Mouse (Mus musculus): Measurements from ENCODE around the gene Ddx18. TPM values are rescaled to one million over a fixed set of nuclear protein-coding genes. Genes with fewer than 3 reads are reported as not detected.

Ddx18 gene
- polyA plus RNA-seq (2015; fragmentation: Nextera tagmentation; extraction: Ambion mirVana), result 55.9 and 65.9 TPM in 2 replicates

DNA sequence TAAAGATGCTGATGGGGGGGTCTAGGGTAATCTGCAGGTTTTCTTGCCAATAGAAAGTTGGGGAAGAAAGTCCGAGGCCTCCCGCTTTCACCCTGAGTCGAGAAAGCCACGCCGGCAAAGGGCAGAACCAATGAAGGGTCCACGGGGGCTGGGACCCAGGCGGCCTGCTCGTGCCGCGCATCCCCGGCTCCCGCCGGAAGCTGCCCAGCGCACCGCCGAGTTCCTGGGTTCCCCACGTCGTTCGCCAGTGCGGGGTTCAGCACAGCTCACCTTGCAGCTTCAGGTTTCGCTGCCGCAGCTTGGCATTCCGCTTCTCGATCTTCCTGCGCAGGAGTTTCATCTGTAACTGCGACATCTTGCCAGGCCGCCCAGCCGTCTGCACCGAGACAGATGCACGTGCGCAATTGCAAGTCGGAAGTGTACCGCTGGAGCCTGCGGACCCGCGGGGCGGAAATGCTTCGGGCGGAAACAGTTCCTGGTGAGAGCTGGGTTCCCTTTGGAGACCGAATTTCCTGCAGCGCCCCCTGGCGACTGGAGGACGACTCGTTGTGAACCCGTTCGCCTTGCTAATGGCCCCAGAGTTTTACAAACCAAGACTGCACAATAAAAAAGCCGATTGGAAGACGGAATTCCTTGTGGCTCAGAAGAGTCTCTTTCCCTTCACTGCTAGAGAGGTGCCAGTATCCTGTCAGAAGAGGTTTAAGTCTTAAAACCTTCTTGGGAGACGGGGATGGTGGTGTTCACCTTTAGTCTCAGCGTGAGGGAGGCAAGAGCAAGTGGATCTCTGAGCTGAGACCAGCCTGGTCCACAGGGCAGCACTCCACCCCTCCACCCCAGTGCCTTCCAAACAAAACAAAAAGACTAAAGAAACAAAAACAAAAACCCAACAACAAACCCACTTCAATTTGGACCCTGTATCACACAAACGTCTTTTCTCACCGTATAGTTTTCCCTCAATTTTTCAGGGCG is at the start of gene Ddx18:
Gene Ddx18, minus strand, starts transcription at position 469 of the 969 bp plus-strand sequence.
- H3K27me3 ChIP-seq (ENCODE audit: insufficient read depth, low read length), result no peaks in the 10 kb centered on the region
- H3K9ac ChIP-seq (replicated peaks; ENCODE audit: low read length), result peak within 1 kb of the TSS; percentile 80
- peak within 1 kb of the TSS; percentile 91 for H3K4me3 ChIP-seq (ENCODE audit: low read length)
- H3K4me2 ChIP-seq (replicated peaks; ENCODE audit: low read depth, low read length), result peak within 1 kb of the TSS; percentile 79
- peaks cover 24% of the 10 kb centered on the region for H3K36me3 ChIP-seq (ENCODE audit: insufficient read depth, low read length)
- WGBS, result 6% methylated on average over 53 of the region's 53 CpGs
- ATAC-seq (ENCODE audit: low FRiP score, low TSS enrichment), result peak; percentile 98
- H3K9me3 ChIP-seq (ENCODE audit: low read length), result no peaks in the 10 kb centered on the region
- H3K4me1 ChIP-seq (ENCODE audit: insufficient read depth, low read length), result peaks cover 8% of the 10 kb centered on the region
- peak within 1 kb of the TSS; percentile 54; the same call in 1 of the 2 replicates for H3K27ac ChIP-seq (ENCODE audit: low read length)

DNA sequence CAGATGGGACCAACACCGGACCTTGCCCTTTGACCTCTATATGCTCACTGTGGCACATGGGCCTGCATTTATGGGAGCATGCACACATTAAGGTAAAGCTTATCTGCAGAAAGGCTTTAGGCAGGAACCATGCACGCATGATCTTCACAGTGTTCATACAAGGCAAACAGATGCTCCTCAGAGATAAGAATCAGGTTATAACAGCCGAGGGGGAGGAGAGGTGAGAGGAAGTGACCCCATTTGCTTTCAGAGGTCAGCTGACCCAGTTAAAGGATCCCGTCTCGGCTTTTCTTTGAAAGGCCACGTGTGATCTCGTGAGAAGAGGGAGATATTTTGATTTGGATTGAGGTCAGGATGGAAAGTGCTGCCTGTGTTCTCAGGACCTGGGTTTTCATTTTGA is 40.2 kb upstream of the Ddx18 start:
- H3K9ac ChIP-seq (replicated peaks; ENCODE audit: low read length), result no peak overlapping the region
- H3K4me1 ChIP-seq (ENCODE audit: insufficient read depth, low read length), result no peaks in the 10 kb centered on the region
- no peaks in the 10 kb centered on the region for H3K9me3 ChIP-seq (ENCODE audit: low read length)
- no peak overlapping the region for H3K27ac ChIP-seq (ENCODE audit: low read length)
- H3K4me3 ChIP-seq (ENCODE audit: low read length), result no peak overlapping the region
- H3K36me3 ChIP-seq (ENCODE audit: insufficient read depth, low read length), result no peaks in the 10 kb centered on the region
- H3K27me3 ChIP-seq (ENCODE audit: insufficient read depth, low read length), result no peaks in the 10 kb centered on the region
- no peak overlapping the region for H3K4me2 ChIP-seq (replicated peaks; ENCODE audit: low read depth, low read length)
- ATAC-seq (ENCODE audit: low FRiP score, low TSS enrichment), result no peak
- WGBS, result 21% methylated on average over 7 of the region's 7 CpGs

DNA sequence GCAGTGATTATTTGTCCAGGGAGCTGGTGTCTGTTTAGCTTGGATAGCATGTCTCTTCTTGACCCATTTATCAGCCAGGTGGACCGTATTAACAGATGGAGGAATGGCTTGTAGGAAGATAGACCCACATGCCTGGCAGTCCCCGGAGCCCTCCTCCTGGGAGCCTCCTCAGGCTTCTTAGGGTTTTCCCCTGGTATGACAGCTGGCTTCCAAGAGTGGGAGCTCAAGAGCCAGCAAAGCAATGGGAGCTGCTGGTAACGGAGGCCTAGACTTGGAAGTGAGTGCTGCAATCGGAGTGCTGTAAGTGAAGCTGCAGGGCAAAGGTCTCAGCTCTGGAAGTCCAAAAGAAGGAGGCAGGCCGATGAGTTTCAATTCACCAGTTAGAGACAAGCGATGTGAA is 37.3 kb upstream of the Ddx18 start:
- Histone ChIP-seq H3K27ac (ENCODE audit: low read length) (no peak overlapping the region), H3K4me3 (ENCODE audit: low read length) (no peak overlapping the region), H3K4me2 (replicated peaks; ENCODE audit: low read depth, low read length) (no peak overlapping the region), H3K4me1 (ENCODE audit: insufficient read depth, low read length) (peaks cover 5% of the 10 kb centered on the region; the same call in 1 of the 2 replicates), H3K9ac (replicated peaks; ENCODE audit: low read length) (no peak overlapping the region), H3K36me3 (ENCODE audit: insufficient read depth, low read length) (no peaks in the 10 kb centered on the region), H3K9me3 (ENCODE audit: low read length) (no peaks in the 10 kb centered on the region), H3K27me3 (ENCODE audit: insufficient read depth, low read length) (no peaks in the 10 kb centered on the region)
- 16% methylated on average over 6 of the region's 6 CpGs for WGBS
- peak; percentile 46; the same call in 1 of the 2 replicates for ATAC-seq (ENCODE audit: low FRiP score, low TSS enrichment)

DNA sequence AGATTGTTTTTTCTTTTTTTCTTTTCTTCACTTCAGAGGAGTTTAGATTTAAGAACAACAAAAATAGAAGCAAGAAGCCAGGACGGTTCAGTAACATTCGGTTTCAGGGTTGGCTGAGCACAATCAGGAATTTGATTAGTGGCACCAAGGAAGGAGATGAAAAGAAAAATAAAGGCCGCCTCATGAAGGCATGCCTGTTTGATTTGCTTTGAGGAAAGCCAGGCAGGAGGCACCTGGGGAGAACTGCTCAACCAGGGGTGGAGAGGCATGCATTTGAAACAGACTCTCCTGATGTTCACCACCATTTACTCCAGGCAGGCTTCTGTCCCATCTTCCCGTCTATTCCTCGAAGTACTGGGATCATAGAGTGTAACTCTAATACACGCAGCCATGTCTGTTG is 34.1 kb upstream of the Ddx18 start:
- Histone ChIP-seq H3K4me3 (ENCODE audit: low read length) (no peak overlapping the region), H3K4me1 (ENCODE audit: insufficient read depth, low read length) (peaks cover 5% of the 10 kb centered on the region; the same call in 1 of the 2 replicates), H3K27ac (ENCODE audit: low read length) (no peak overlapping the region), H3K36me3 (ENCODE audit: insufficient read depth, low read length) (no peaks in the 10 kb centered on the region), H3K27me3 (ENCODE audit: insufficient read depth, low read length) (no peaks in the 10 kb centered on the region), H3K4me2 (replicated peaks; ENCODE audit: low read depth, low read length) (no peak overlapping the region), H3K9ac (replicated peaks; ENCODE audit: low read length) (no peak overlapping the region), H3K9me3 (ENCODE audit: low read length) (no peaks in the 10 kb centered on the region)
- WGBS, result 41% methylated on average over 6 of the region's 6 CpGs
- ATAC-seq (ENCODE audit: low FRiP score, low TSS enrichment), result peak; percentile 76

DNA sequence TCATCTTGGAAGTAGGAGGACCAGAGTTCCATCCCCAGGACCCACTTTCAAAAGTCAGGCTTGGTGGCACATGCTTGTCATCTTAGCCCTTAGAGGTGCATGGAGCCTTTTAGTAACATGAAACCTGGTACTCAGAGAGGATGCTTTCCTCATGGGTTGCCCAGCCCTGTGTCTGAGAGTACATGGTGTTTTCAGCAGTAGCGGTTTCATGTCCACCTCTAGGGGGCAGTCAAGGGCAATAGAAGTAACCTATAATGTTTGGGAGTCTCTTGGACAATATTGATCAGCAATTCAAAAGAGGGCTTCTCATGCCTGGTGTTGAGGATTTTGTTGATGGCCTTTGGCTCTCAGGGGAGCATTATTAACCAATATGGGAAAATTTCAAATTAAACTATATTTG is 33.3 kb upstream of the Ddx18 start:
- Histone ChIP-seq H3K36me3 (ENCODE audit: insufficient read depth, low read length) (no peaks in the 10 kb centered on the region), H3K27ac (ENCODE audit: low read length) (no peak overlapping the region), H3K9me3 (ENCODE audit: low read length) (no peaks in the 10 kb centered on the region), H3K4me1 (ENCODE audit: insufficient read depth, low read length) (peaks cover 5% of the 10 kb centered on the region; the same call in 1 of the 2 replicates), H3K9ac (replicated peaks; ENCODE audit: low read length) (no peak overlapping the region), H3K27me3 (ENCODE audit: insufficient read depth, low read length) (no peaks in the 10 kb centered on the region), H3K4me3 (ENCODE audit: low read length) (no peak overlapping the region), H3K4me2 (replicated peaks; ENCODE audit: low read depth, low read length) (no peak overlapping the region)
- no peak for ATAC-seq (ENCODE audit: low FRiP score, low TSS enrichment)
- WGBS, result 29% methylated on average over 1 of the region's 1 CpGs

- Histone ChIP-seq H3K4me3 (ENCODE audit: low read length) (no peak overlapping the region), H3K4me2 (replicated peaks; ENCODE audit: low read depth, low read length) (no peak overlapping the region), H3K4me1 (ENCODE audit: insufficient read depth, low read length) (peaks cover 5% of the 10 kb centered on the region; the same call in 1 of the 2 replicates), H3K9ac (replicated peaks; ENCODE audit: low read length) (no peak overlapping the region), H3K9me3 (ENCODE audit: low read length) (no peaks in the 10 kb centered on the region), H3K27ac (ENCODE audit: low read length) (no peak overlapping the region), H3K36me3 (ENCODE audit: insufficient read depth, low read length) (no peaks in the 10 kb centered on the region), H3K27me3 (ENCODE audit: insufficient read depth, low read length) (no peaks in the 10 kb centered on the region)
- no peak for ATAC-seq (ENCODE audit: low FRiP score, low TSS enrichment)
- 52% methylated on average over 3 of the region's 3 CpGs for WGBS
These were observed 30.6 kb upstream of the Ddx18 start for GRCm38 (mm10) chr1:121598421-121598820.

DNA sequence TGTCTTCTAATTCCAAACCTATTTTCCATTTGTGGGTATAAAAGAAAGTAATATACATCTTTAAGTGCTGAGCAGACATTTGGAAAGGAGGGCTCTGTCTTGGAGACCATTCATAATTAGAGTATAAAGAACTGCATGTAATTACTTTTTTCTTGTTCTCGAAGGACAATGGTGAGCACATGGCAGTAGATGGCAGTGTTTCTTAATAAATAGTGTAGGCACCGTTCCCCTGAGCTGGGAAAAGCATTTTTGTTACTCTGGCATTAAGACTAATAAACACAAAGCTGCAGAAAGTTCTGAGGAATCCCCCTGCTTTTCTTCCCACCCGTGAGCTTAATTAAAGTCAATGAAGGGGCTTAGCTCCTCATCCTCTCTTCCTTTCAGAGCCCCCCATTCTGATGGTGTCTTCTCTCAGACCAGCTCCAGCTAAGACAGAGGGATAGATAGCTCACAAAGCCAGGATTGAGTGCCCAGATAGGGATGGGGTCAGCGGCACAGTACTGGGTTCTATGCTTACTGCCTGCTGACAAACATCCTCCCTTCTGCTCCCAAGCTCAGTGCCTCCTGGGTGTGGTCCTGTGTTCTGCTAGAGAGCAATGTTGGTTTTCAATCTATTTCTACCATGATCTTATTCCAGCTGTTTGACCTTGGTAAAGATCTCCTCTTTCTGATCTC is 29.3 kb upstream of the Ddx18 start:
- ATAC-seq (ENCODE audit: low FRiP score, low TSS enrichment), result no peak
- 27% methylated on average over 4 of the region's 4 CpGs for WGBS

GRCm38 (mm10) chr1:121584838-121585237 is 17.0 kb upstream of the Ddx18 start:
- H3K4me3 ChIP-seq (ENCODE audit: low read length), result no peak overlapping the region
- H3K9me3 ChIP-seq (ENCODE audit: low read length), result no peaks in the 10 kb centered on the region
- 60% methylated on average over 6 of the region's 6 CpGs for WGBS
- H3K27me3 ChIP-seq (ENCODE audit: insufficient read depth, low read length), result no peaks in the 10 kb centered on the region
- no peaks in the 10 kb centered on the region for H3K36me3 ChIP-seq (ENCODE audit: insufficient read depth, low read length)
- no peak overlapping the region for H3K9ac ChIP-seq (replicated peaks; ENCODE audit: low read length)
- ATAC-seq (ENCODE audit: low FRiP score, low TSS enrichment), result no peak
- no peak overlapping the region for H3K27ac ChIP-seq (ENCODE audit: low read length)
- no peaks in the 10 kb centered on the region for H3K4me1 ChIP-seq (ENCODE audit: insufficient read depth, low read length)
- no peak overlapping the region for H3K4me2 ChIP-seq (replicated peaks; ENCODE audit: low read depth, low read length)

More for the DNA sequence above, 29.3 kb upstream of the Ddx18 start:
- Histone ChIP-seq H3K9ac (replicated peaks; ENCODE audit: low read length) (no peak overlapping the region), H3K27ac (ENCODE audit: low read length) (no peak overlapping the region), H3K4me3 (ENCODE audit: low read length) (no peak overlapping the region), H3K4me1 (ENCODE audit: insufficient read depth, low read length) (0 out of 2 replicates have a peak, but pooled peaks cover 1% of the 10 kb centered on the region), H3K4me2 (replicated peaks; ENCODE audit: low read depth, low read length) (no peak overlapping the region), H3K9me3 (ENCODE audit: low read length) (no peaks in the 10 kb centered on the region), H3K27me3 (ENCODE audit: insufficient read depth, low read length) (no peaks in the 10 kb centered on the region), H3K36me3 (ENCODE audit: insufficient read depth, low read length) (no peaks in the 10 kb centered on the region)

DNA sequence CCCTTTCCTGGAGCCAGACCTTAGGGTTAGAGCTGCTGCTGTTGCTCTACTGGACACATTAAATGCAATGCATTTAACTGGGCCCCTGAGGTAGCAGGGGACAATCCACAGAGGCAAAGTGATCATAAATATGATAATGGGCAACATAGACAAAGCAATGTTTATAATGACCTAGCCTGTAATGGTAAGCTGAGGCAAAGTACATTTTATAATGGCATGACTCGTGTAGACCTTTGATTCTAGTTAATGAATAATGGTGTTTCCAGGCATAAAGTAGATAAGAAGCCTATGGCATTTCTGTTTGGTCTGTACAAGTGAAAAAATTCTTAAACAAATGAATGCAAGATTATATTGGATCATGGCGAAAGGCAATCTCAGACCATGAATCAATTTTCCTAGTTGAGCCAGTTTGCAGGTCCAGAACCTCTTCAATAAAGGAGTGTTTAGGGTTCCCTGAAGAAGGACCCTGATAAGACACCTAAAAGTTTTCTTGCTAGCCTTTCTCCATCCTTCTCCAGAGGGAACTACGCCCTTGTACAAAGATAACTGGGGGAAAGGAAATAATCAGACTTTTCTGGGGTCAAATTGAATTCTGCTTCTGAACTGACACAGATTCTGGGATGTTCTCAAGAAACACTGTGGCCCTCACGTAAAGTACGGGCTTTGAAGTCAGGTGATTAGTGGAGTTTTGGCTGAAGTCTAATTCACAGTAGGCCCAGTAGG is 13.5 kb upstream of the Ddx18 start:
- 80% methylated on average over 5 of the region's 5 CpGs for WGBS
- Histone ChIP-seq H3K9ac (replicated peaks; ENCODE audit: low read length) (no peak overlapping the region), H3K27me3 (ENCODE audit: insufficient read depth, low read length) (no peaks in the 10 kb centered on the region), H3K4me2 (replicated peaks; ENCODE audit: low read depth, low read length) (no peak overlapping the region), H3K9me3 (ENCODE audit: low read length) (no peaks in the 10 kb centered on the region), H3K36me3 (ENCODE audit: insufficient read depth, low read length) (no peaks in the 10 kb centered on the region), H3K4me3 (ENCODE audit: low read length) (no peak overlapping the region), H3K4me1 (ENCODE audit: insufficient read depth, low read length) (no peaks in the 10 kb centered on the region), H3K27ac (ENCODE audit: low read length) (no peak overlapping the region)
- ATAC-seq (ENCODE audit: low FRiP score, low TSS enrichment), result no peak
